Mouse (Mus musculus): ENCODE data around the gene Psmg1. TPM values are rescaled to one million over a fixed set of nuclear protein-coding genes. Genes with fewer than 3 reads are reported as not detected.

Psmg1 gene
- 76.5 and 81.1 TPM in 2 replicates for polyA plus RNA-seq (2014; fragmentation: Nextera tagmentation; extraction: Ambion mirVana)

DNA sequence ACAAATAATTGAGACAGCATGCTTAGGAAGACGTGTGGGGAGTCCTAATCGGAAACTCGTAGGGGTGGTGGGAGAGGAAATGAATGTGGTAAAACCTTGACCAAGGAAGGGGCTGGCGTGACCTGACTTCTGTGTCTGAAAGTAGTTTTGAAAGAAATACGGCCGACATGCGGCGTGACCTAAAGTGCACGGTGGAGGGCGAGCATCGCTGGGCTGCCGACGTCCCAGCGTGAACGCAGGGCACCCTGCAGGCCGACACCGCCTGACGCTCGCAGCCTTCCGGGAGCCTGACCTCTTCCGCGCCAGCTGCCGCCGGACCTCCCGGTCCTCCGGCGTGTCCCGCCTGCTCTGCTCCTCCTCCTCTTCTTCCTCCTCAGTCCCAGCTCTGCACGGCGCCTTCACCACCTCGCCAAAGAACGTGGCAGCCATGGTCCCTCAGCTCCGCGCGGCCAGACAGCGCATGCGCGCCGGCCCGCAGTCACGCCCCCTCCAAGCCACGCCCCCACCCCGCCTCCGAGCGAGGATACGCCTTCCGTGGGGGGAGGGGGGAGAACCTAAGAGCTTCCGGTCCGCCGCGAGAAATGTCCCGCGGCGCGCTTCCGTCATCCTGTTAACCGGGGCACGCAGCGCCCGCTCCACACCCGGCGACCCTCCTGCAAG is at the start of gene Psmg1:
Gene Psmg1 (minus strand): TSS at position 499 of the 660 bp plus-strand sequence.
- H3K36me3 ChIP-seq (ENCODE audit: control insufficient read depth, insufficient read depth, low read length), result peaks cover 22% of the 10 kb centered on the region
- under 1% methylated on average over 62 of the region's 62 CpGs for WGBS
- H3K4me1 ChIP-seq (ENCODE audit: control insufficient read depth, insufficient read depth, low read length), result peaks cover 3% of the 10 kb centered on the region; the same call in 1 of the 2 replicates
- ATAC-seq (ENCODE audit: insufficient number of reproducible peaks, insufficient read depth, low FRiP score, low read depth), result peak; percentile 92
- no peaks in the 10 kb centered on the region for H3K27me3 ChIP-seq (ENCODE audit: control insufficient read depth, insufficient read depth, low read length)
- H3K9ac ChIP-seq (replicated peaks; ENCODE audit: low read depth, low read length), result peak within 1 kb of the TSS; percentile 67
- H3K27ac ChIP-seq (ENCODE audit: low read length), result peak within 1 kb of the TSS; percentile 70; the same call in 1 of the 2 replicates
- peak within 1 kb of the TSS; percentile 51 for H3K4me3 ChIP-seq (ENCODE audit: low read depth, low read length)
- H3K9me3 ChIP-seq (ENCODE audit: control insufficient read depth, low read depth, low read length), result no peaks in the 10 kb centered on the region
- H3K4me2 ChIP-seq (replicated peaks; ENCODE audit: low read depth, low read length), result peak within 1 kb of the TSS; percentile 66

DNA sequence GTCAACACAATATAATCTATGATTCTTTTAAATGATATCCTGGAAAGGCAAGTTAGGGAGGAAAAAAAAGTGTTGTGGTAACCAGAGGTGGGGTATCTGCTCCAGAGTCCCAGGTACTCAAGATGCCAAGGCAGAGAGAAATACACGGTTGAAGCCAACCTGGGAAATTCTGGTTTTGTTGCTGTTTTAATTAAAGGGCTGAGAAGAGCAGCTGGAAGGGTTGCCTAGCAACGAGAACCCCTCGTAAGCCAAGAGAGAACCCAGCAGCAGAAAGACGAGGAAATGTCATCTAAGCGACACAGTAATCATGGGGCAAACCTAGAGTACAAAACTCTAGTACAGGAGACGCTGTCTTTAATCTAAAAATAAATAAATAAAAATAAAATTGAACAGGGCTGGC is 48.8 kb upstream of the Psmg1 start:
- no peak overlapping the region for H3K27ac ChIP-seq (ENCODE audit: low read length)
- 73% methylated on average over 6 of the region's 6 CpGs for WGBS
- no peaks in the 10 kb centered on the region for H3K4me1 ChIP-seq (ENCODE audit: control insufficient read depth, insufficient read depth, low read length)
- no peaks in the 10 kb centered on the region for H3K27me3 ChIP-seq (ENCODE audit: control insufficient read depth, insufficient read depth, low read length)
- no peak overlapping the region for H3K4me2 ChIP-seq (replicated peaks; ENCODE audit: low read depth, low read length)
- peaks cover 88% of the 10 kb centered on the region for H3K36me3 ChIP-seq (ENCODE audit: control insufficient read depth, insufficient read depth, low read length)
- no peak overlapping the region for H3K4me3 ChIP-seq (ENCODE audit: low read depth, low read length)
- ATAC-seq (ENCODE audit: insufficient number of reproducible peaks, insufficient read depth, low FRiP score, low read depth), result no peak
- no peaks in the 10 kb centered on the region for H3K9me3 ChIP-seq (ENCODE audit: control insufficient read depth, low read depth, low read length)
- H3K9ac ChIP-seq (replicated peaks; ENCODE audit: low read depth, low read length), result no peak overlapping the region

GRCm38 (mm10) chr16:96034473-96034872 is 43.7 kb upstream of the Psmg1 start:
- H3K27ac ChIP-seq (ENCODE audit: low read length), result no peak overlapping the region
- ATAC-seq (ENCODE audit: insufficient number of reproducible peaks, insufficient read depth, low FRiP score, low read depth), result no peak
- H3K9me3 ChIP-seq (ENCODE audit: control insufficient read depth, low read depth, low read length), result no peaks in the 10 kb centered on the region
- no peaks in the 10 kb centered on the region for H3K4me1 ChIP-seq (ENCODE audit: control insufficient read depth, insufficient read depth, low read length)
- WGBS, result 87% methylated on average over 6 of the region's 6 CpGs
- H3K36me3 ChIP-seq (ENCODE audit: control insufficient read depth, insufficient read depth, low read length), result peaks cover 86% of the 10 kb centered on the region
- no peaks in the 10 kb centered on the region for H3K27me3 ChIP-seq (ENCODE audit: control insufficient read depth, insufficient read depth, low read length)
- H3K9ac ChIP-seq (replicated peaks; ENCODE audit: low read depth, low read length), result no peak overlapping the region
- no peak overlapping the region for H3K4me3 ChIP-seq (ENCODE audit: low read depth, low read length)
- H3K4me2 ChIP-seq (replicated peaks; ENCODE audit: low read depth, low read length), result no peak overlapping the region

DNA sequence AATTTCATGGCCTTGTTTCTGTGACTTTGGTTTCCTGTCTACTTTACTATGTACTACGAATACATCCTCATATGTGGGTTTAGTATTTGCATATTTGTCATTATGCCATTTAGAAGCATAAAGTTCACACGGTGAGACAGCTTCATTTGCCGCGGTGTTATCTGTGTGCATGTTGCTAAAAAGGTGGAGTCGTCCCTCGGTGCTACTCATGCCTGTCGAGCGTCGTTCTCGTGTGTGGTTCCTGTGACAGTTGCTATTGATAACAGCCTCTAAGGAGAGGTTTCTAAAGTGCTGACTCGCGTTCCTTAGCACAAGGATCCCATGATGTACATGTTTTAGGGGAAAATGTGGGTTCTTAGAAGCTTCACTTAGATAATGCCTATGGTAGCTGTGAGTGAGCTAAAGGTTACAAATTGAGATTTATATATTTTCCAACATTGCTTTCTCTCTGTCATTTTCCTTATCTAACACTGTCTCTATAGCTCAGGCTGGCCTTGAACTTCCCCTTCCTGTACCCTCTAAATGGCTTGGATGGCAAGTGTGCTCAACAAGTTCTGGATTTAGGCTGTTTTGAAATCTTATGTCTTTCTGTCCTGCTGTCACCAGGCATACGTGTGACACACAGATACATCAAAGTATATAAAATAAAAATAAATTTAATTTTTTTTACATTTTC is 41.7 kb upstream of the Psmg1 start:
- no peak overlapping the region for H3K27ac ChIP-seq (ENCODE audit: low read length)
- H3K27me3 ChIP-seq (ENCODE audit: control insufficient read depth, insufficient read depth, low read length), result no peaks in the 10 kb centered on the region
- peaks cover 93% of the 10 kb centered on the region for H3K36me3 ChIP-seq (ENCODE audit: control insufficient read depth, insufficient read depth, low read length)
- no peak overlapping the region for H3K9ac ChIP-seq (replicated peaks; ENCODE audit: low read depth, low read length)
- H3K4me3 ChIP-seq (ENCODE audit: low read depth, low read length), result no peak overlapping the region
- H3K4me1 ChIP-seq (ENCODE audit: control insufficient read depth, insufficient read depth, low read length), result no peaks in the 10 kb centered on the region
- no peaks in the 10 kb centered on the region for H3K9me3 ChIP-seq (ENCODE audit: control insufficient read depth, low read depth, low read length)
- no peak overlapping the region for H3K4me2 ChIP-seq (replicated peaks; ENCODE audit: low read depth, low read length)
- WGBS, result 88% methylated on average over 13 of the region's 13 CpGs
- ATAC-seq (ENCODE audit: insufficient number of reproducible peaks, insufficient read depth, low FRiP score, low read depth), result no peak

DNA sequence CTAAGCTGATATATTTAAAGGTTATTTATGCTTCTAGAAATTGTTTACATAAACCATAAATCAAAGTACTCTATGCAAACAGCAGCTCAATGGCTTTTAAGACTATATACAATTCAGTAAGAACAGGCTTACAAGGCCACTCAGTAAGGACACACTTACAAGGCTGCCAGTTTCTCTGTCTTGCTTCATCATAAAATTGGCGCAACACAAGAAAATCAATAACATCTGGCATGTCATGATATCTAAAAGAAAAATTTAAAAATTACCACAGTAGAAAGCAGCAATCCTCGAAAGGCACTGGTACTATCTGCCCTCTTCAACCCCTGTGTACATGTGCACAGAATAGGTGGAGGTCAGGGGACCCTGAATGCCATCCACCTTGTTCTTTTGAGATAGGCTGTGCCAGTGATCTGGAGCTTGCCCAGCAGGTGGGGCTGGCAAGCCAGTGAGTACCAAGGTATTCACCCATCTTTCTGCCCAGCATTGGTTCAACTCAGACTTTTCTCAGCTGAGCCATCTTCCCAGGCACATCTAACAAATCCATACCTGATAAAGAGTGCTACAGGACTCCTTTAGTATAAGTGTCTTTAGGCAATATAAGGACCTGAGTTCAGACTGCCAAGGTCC is 39.8 kb upstream of the Psmg1 start:
- Histone ChIP-seq H3K4me1 (ENCODE audit: control insufficient read depth, insufficient read depth, low read length) (no peaks in the 10 kb centered on the region), H3K27me3 (ENCODE audit: control insufficient read depth, insufficient read depth, low read length) (no peaks in the 10 kb centered on the region), H3K27ac (ENCODE audit: low read length) (no peak overlapping the region), H3K9me3 (ENCODE audit: control insufficient read depth, low read depth, low read length) (no peaks in the 10 kb centered on the region), H3K9ac (replicated peaks; ENCODE audit: low read depth, low read length) (no peak overlapping the region), H3K4me3 (ENCODE audit: low read depth, low read length) (no peak overlapping the region), H3K4me2 (replicated peaks; ENCODE audit: low read depth, low read length) (no peak overlapping the region), H3K36me3 (ENCODE audit: control insufficient read depth, insufficient read depth, low read length) (peaks cover 92% of the 10 kb centered on the region)
- WGBS, result 81% methylated on average over 2 of the region's 2 CpGs
- ATAC-seq (ENCODE audit: insufficient number of reproducible peaks, insufficient read depth, low FRiP score, low read depth), result no peak

DNA sequence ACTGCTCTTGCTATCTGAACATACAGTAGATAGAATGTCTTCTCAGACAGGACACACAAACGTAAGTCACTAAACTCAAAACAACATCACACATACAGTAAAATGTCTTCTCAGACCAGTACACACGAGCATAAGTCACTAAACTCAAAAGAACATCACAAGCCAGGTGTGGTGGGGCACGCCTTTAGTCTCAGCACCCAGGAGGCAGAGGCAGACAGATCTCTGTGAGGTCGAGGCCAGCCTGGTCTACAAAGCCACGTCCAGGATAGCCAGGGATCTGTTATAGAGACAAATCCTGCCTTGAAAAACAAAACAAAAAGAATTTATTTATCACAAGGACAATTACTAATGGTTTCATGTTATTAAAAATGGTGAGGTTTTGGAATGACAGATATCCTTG is 35.5 kb upstream of the Psmg1 start:
- WGBS, result 92% methylated on average over 5 of the region's 5 CpGs

GRCm38 (mm10) chr16:96025244-96025643 is 34.5 kb upstream of the Psmg1 start:
- ATAC-seq (ENCODE audit: insufficient number of reproducible peaks, insufficient read depth, low FRiP score, low read depth), result no peak
- Histone ChIP-seq H3K27ac (ENCODE audit: low read length) (no peak overlapping the region), H3K9ac (replicated peaks; ENCODE audit: low read depth, low read length) (no peak overlapping the region), H3K27me3 (ENCODE audit: control insufficient read depth, insufficient read depth, low read length) (no peaks in the 10 kb centered on the region), H3K4me3 (ENCODE audit: low read depth, low read length) (no peak overlapping the region), H3K4me1 (ENCODE audit: control insufficient read depth, insufficient read depth, low read length) (no peaks in the 10 kb centered on the region), H3K9me3 (ENCODE audit: control insufficient read depth, low read depth, low read length) (no peaks in the 10 kb centered on the region), H3K4me2 (replicated peaks; ENCODE audit: low read depth, low read length) (no peak overlapping the region), H3K36me3 (ENCODE audit: control insufficient read depth, insufficient read depth, low read length) (peaks cover 81% of the 10 kb centered on the region)
- 85% methylated on average over 3 of the region's 3 CpGs for WGBS

More for the DNA sequence above, 35.5 kb upstream of the Psmg1 start:
- no peak overlapping the region for H3K4me2 ChIP-seq (replicated peaks; ENCODE audit: low read depth, low read length)
- no peak overlapping the region for H3K4me3 ChIP-seq (ENCODE audit: low read depth, low read length)
- no peaks in the 10 kb centered on the region for H3K9me3 ChIP-seq (ENCODE audit: control insufficient read depth, low read depth, low read length)
- no peak for ATAC-seq (ENCODE audit: insufficient number of reproducible peaks, insufficient read depth, low FRiP score, low read depth)
- peaks cover 82% of the 10 kb centered on the region for H3K36me3 ChIP-seq (ENCODE audit: control insufficient read depth, insufficient read depth, low read length)
- no peak overlapping the region for H3K9ac ChIP-seq (replicated peaks; ENCODE audit: low read depth, low read length)
- H3K27me3 ChIP-seq (ENCODE audit: control insufficient read depth, insufficient read depth, low read length), result no peaks in the 10 kb centered on the region
- no peak overlapping the region for H3K27ac ChIP-seq (ENCODE audit: low read length)
- H3K4me1 ChIP-seq (ENCODE audit: control insufficient read depth, insufficient read depth, low read length), result no peaks in the 10 kb centered on the region

- no peak overlapping the region for H3K27ac ChIP-seq (ENCODE audit: low read length)
- ATAC-seq (ENCODE audit: insufficient number of reproducible peaks, insufficient read depth, low FRiP score, low read depth), result no peak
- WGBS, result 92% methylated on average over 10 of the region's 10 CpGs
- H3K36me3 ChIP-seq (ENCODE audit: control insufficient read depth, insufficient read depth, low read length), result peaks cover 85% of the 10 kb centered on the region
- no peaks in the 10 kb centered on the region for H3K9me3 ChIP-seq (ENCODE audit: control insufficient read depth, low read depth, low read length)
- no peak overlapping the region for H3K4me3 ChIP-seq (ENCODE audit: low read depth, low read length)
- no peak overlapping the region for H3K4me2 ChIP-seq (replicated peaks; ENCODE audit: low read depth, low read length)
- no peak overlapping the region for H3K9ac ChIP-seq (replicated peaks; ENCODE audit: low read depth, low read length)
- no peaks in the 10 kb centered on the region for H3K4me1 ChIP-seq (ENCODE audit: control insufficient read depth, insufficient read depth, low read length)
- H3K27me3 ChIP-seq (ENCODE audit: control insufficient read depth, insufficient read depth, low read length), result no peaks in the 10 kb centered on the region
These were observed 30.3 kb upstream of the Psmg1 start for GRCm38 (mm10) chr16:96021045-96021444.
